Mouse (Mus musculus): ENCODE data around the gene Ppp1r8. TPM values are rescaled to one million over a fixed set of nuclear protein-coding genes. Genes with fewer than 3 reads are reported as not detected.
"Not testable (repeated sequence)": the region's sequence is repeated elsewhere in the genome, so short reads cannot be mapped to it uniquely, and the experiment has no call there.

The Ppp1r8 gene
- polyA plus RNA-seq, 1 experiment from 2014 or later: 119 TPM

DNA sequence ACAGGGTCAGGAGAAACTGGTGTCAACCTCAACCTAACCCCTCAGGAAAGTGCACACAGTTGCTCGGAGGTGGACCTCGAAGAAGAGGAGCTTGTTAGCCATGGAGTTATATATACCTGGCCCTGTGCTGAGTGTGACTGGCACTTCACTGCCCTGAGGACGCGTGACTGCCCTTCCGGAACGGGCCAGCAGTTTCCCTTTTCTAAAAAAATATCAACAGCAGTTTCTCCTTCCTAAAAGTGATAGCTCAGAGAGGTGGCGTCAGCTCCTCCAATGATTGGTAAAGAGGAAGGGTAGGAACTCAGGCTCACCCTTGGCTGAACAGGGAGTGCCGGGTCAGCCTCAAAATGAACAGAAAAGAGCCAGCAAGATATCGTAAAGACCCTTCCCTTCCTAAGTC lies 48.9 kb downstream of the Ppp1r8 start:
- Histone ChIP-seq H3K36me3 (ENCODE audit: control insufficient read depth, insufficient read depth, low read length) (no peaks in the 10 kb centered on the region), H3K9me3 (ENCODE audit: control insufficient read depth, low read length) (no peaks in the 10 kb centered on the region), H3K27me3 (ENCODE audit: control insufficient read depth, insufficient read depth, low read length) (peaks cover 3% of the 10 kb centered on the region; the same call in 1 of the 2 replicates), H3K9ac (ENCODE audit: low read length) (no peak overlapping the region), H3K27ac (ENCODE audit: low read depth, low read length) (no peak overlapping the region), H3K4me2 (no peak overlapping the region), H3K4me3 (ENCODE audit: low read depth, low read length) (no peak overlapping the region), H3K4me1 (ENCODE audit: control insufficient read depth, insufficient read depth, low read length) (no peaks in the 10 kb centered on the region)
- whole genome bisulfite sequencing: 86% methylated on average over 9 of the region's 9 CpGs
- no peak for ATAC-seq (ENCODE audit: low FRiP score)
- no peak for DNase-seq (ENCODE audit: low spot score, missing footprints)

GRCm38 (mm10) chr4:132793322-132794004 lies 49.5 kb downstream of the Ppp1r8 start:
- not testable (repeated sequence) for ATAC-seq (ENCODE audit: low FRiP score); H3K4me2 ChIP-seq; H3K4me1 ChIP-seq (ENCODE audit: control insufficient read depth, insufficient read depth, low read length); H3K27me3 ChIP-seq (ENCODE audit: control insufficient read depth, insufficient read depth, low read length); H3K9ac ChIP-seq (ENCODE audit: low read length); H3K27ac ChIP-seq (ENCODE audit: low read depth, low read length); H3K4me3 ChIP-seq (ENCODE audit: low read depth, low read length); H3K9me3 ChIP-seq (ENCODE audit: control insufficient read depth, low read length); H3K36me3 ChIP-seq (ENCODE audit: control insufficient read depth, insufficient read depth, low read length)
- WGBS: 94% methylated on average over 8 of the region's 9 CpGs
- peak; percentile 81 for DNase-seq (ENCODE audit: low spot score, missing footprints)

DNA sequence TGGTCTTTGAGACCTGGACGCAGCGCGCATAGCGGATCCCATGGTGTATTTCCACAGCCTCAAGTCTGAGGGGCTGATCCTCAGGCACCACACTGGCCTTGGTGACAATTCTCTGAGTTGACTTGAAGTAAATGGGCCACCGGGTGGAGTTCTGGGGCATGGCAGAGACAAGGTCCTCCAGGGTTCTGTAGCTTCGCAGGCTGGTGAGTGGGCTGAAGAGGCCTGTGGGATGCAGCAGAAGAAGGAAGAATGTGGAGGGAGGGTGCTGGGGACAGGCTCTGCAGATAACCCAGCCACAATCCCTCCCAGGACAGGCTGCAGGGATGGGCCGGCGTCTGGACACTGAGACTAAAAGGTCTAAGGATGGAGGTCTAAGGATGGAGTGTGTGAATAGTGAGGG lies 53.2 kb downstream of the Ppp1r8 start:
- WGBS: 92% methylated on average over 8 of the region's 8 CpGs
- no peak for ATAC-seq (ENCODE audit: low FRiP score)
- peak; percentile 61 for DNase-seq (ENCODE audit: low spot score, missing footprints)
- H3K4me1 ChIP-seq (ENCODE audit: control insufficient read depth, insufficient read depth, low read length): no peaks in the 10 kb centered on the region
- no peak overlapping the region for H3K4me2 ChIP-seq
- no peaks in the 10 kb centered on the region for H3K9me3 ChIP-seq (ENCODE audit: control insufficient read depth, low read length)
- H3K27me3 ChIP-seq (ENCODE audit: control insufficient read depth, insufficient read depth, low read length): no peaks in the 10 kb centered on the region
- no peak overlapping the region for H3K27ac ChIP-seq (ENCODE audit: low read depth, low read length)
- H3K4me3 ChIP-seq (ENCODE audit: low read depth, low read length): no peak overlapping the region
- no peak overlapping the region for H3K9ac ChIP-seq (ENCODE audit: low read length)
- H3K36me3 ChIP-seq (ENCODE audit: control insufficient read depth, insufficient read depth, low read length): no peaks in the 10 kb centered on the region

DNA sequence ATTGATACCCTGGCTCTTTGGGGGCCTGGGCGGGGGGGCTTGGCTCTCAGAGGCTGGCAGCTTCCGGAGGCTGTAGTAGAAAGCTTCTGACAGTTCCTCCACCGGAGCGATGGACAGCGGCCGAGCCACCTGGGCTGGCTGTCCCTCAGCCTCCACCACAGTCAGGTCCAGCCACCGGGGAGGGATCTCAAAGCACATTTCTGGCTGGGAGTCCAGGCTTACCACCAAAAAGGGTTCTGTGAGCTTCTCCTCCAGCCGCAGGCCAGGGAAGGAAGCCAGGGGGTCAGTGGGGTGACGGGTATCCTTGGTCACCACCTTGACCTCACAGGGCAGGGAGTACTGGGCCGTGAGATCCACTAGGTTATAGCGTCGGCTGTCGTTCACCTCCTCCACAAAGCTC lies 57.7 kb downstream of the Ppp1r8 start:
- no peak overlapping the region for H3K9ac ChIP-seq (ENCODE audit: low read length)
- H3K4me1 ChIP-seq (ENCODE audit: control insufficient read depth, insufficient read depth, low read length): no peaks in the 10 kb centered on the region
- ATAC-seq (ENCODE audit: low FRiP score): no peak
- DNase-seq (ENCODE audit: low spot score, missing footprints): peak; percentile 72
- H3K27me3 ChIP-seq (ENCODE audit: control insufficient read depth, insufficient read depth, low read length): no peaks in the 10 kb centered on the region
- no peak overlapping the region for H3K4me2 ChIP-seq
- no peak overlapping the region for H3K27ac ChIP-seq (ENCODE audit: low read depth, low read length)
- 94% methylated on average over 13 of the region's 13 CpGs for WGBS
- H3K4me3 ChIP-seq (ENCODE audit: low read depth, low read length): no peak overlapping the region
- H3K9me3 ChIP-seq (ENCODE audit: control insufficient read depth, low read length): no peaks in the 10 kb centered on the region
- H3K36me3 ChIP-seq (ENCODE audit: control insufficient read depth, insufficient read depth, low read length): no peaks in the 10 kb centered on the region

DNA sequence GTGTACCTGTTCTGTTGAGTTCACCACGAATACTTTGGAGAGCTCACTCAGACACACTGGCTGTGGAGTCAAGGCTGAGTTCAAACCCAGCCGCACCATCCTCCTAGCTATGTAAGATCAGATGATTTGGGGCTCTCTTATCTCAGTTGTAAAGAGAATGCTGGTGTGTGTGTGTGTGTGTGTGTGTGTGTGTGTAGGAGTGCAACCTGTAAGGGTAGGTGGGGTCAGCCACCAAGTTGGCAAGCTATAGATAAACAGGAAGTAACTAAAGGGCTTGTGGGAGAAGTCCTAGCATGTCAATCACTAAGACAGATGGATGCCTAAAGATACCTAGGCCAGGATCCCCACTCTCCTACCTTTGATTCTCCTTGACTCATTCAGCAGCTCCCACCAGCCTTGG lies 59.2 kb downstream of the Ppp1r8 start:
- DNase-seq (ENCODE audit: low spot score, missing footprints): no peak
- no peak overlapping the region for H3K4me3 ChIP-seq (ENCODE audit: low read depth, low read length)
- WGBS: 88% methylated on average over 2 of the region's 2 CpGs
- H3K9ac ChIP-seq (ENCODE audit: low read length): no peak overlapping the region
- ATAC-seq (ENCODE audit: low FRiP score): no peak
- H3K27me3 ChIP-seq (ENCODE audit: control insufficient read depth, insufficient read depth, low read length): no peaks in the 10 kb centered on the region
- peaks cover 7% of the 10 kb centered on the region; the same call in 1 of the 2 replicates for H3K36me3 ChIP-seq (ENCODE audit: control insufficient read depth, insufficient read depth, low read length)
- H3K27ac ChIP-seq (ENCODE audit: low read depth, low read length): no peak overlapping the region
- no peaks in the 10 kb centered on the region for H3K9me3 ChIP-seq (ENCODE audit: control insufficient read depth, low read length)
- H3K4me2 ChIP-seq: no peak overlapping the region
- H3K4me1 ChIP-seq (ENCODE audit: control insufficient read depth, insufficient read depth, low read length): no peaks in the 10 kb centered on the region

DNA sequence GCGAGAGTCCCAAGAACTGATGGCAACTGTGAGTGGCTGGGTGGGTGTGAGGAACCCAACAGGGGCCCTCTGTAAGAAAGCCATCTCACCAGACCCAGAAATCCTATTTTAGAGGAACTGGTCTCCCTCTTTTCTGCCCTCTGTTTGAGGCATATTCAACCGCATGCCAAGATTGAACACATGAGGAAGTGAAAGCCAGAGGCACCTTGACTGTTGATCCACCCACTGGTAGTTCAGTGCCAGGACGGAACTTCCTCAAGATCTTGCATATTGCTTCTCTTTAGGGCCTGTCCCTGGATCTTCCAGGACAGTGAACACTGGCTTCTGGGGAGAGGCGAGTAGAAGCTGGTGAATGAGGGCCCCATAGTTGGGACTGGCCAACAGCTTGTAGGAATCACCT lies 62.7 kb downstream of the Ppp1r8 start:
- H3K27ac ChIP-seq (ENCODE audit: low read depth, low read length): no peak overlapping the region
- no peaks in the 10 kb centered on the region for H3K4me1 ChIP-seq (ENCODE audit: control insufficient read depth, insufficient read depth, low read length)
- no peaks in the 10 kb centered on the region for H3K9me3 ChIP-seq (ENCODE audit: control insufficient read depth, low read length)
- no peak overlapping the region for H3K4me2 ChIP-seq
- no peak overlapping the region for H3K9ac ChIP-seq (ENCODE audit: low read length)
- peaks cover 23% of the 10 kb centered on the region for H3K36me3 ChIP-seq (ENCODE audit: control insufficient read depth, insufficient read depth, low read length)
- WGBS: 93% methylated on average over 4 of the region's 4 CpGs
- H3K27me3 ChIP-seq (ENCODE audit: control insufficient read depth, insufficient read depth, low read length): no peaks in the 10 kb centered on the region
- ATAC-seq (ENCODE audit: low FRiP score) (no peak), DNase-seq (ENCODE audit: low spot score, missing footprints) (peak; percentile 77)
- no peak overlapping the region for H3K4me3 ChIP-seq (ENCODE audit: low read depth, low read length)

DNA sequence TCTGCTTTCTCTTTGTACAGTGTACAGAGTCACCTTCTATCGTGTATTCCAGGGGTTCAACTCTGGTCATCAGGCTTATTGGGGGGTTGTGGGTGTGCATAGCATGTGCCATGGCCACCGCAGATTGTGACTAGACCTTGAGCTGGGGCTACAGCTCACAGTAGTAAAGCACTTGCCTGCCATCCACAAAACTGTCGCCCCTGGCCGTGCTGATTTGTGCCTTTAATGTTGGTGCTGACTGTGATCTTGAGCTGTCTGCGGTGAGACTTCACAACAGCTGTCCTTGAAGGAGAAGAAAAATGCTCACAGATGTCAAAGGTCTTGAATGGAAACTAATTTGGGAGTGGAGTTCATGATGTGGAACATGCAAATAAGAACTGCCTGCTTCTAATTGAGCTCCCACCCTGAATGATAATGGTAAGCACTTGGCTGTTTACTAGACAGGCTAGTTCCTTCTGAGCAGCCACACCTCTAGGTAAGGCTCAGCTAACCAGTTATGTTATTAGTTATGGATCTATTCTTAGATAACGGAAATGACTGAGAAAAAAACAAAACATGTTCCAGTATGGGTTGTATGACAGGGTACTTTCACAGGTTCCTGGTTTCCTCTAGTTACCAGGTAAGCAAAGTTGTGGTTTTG lies 64.3 kb downstream of the Ppp1r8 start:
- Histone ChIP-seq H3K4me2 (no peak overlapping the region), H3K4me3 (ENCODE audit: low read depth, low read length) (no peak overlapping the region), H3K9ac (ENCODE audit: low read length) (no peak overlapping the region), H3K36me3 (ENCODE audit: control insufficient read depth, insufficient read depth, low read length) (peaks cover 25% of the 10 kb centered on the region), H3K27me3 (ENCODE audit: control insufficient read depth, insufficient read depth, low read length) (no peaks in the 10 kb centered on the region), H3K9me3 (ENCODE audit: control insufficient read depth, low read length) (no peaks in the 10 kb centered on the region), H3K4me1 (ENCODE audit: control insufficient read depth, insufficient read depth, low read length) (no peaks in the 10 kb centered on the region), H3K27ac (ENCODE audit: low read depth, low read length) (no peak overlapping the region)
- WGBS: 92% methylated on average over 6 of the region's 6 CpGs
- ATAC-seq (ENCODE audit: low FRiP score) (no peak), DNase-seq (ENCODE audit: low spot score, missing footprints) (peak; percentile 23)

Other genes with a start within 250 kb of the Ppp1r8 start
- gene Eya3, start 204.2 kb downstream of the Ppp1r8 start, polyA plus RNA-seq (2014; fragmentation: Nextera tagmentation; extraction: Ambion mirVana): 26.4 and 26.8 TPM in 2 replicates
- gene Xkr8, start 110.6 kb downstream of the Ppp1r8 start, polyA plus RNA-seq (2014; fragmentation: Nextera tagmentation; extraction: Ambion mirVana): 3.5 and 4.5 TPM in 2 replicates
- gene Smpdl3b, start 85.9 kb downstream of the Ppp1r8 start, polyA plus RNA-seq (2014; fragmentation: Nextera tagmentation; extraction: Ambion mirVana): 2.1 and 2.4 TPM in 2 replicates
- 164 TPM in 2 replicates for gene Rpa2, start 74.8 kb downstream of the Ppp1r8 start, polyA plus RNA-seq (2014; fragmentation: Nextera tagmentation; extraction: Ambion mirVana)
- 1.1 TPM in 2 replicates for gene Themis2, start 46.8 kb downstream of the Ppp1r8 start, polyA plus RNA-seq (2014; fragmentation: Nextera tagmentation; extraction: Ambion mirVana)
- 96.4 and 99.8 TPM in 2 replicates for gene Stx12, start 41.3 kb upstream of the Ppp1r8 start, polyA plus RNA-seq (2014; fragmentation: Nextera tagmentation; extraction: Ambion mirVana)
- 30.1 and 31.7 TPM in 2 replicates for gene Fam76a, start 79.4 kb upstream of the Ppp1r8 start, polyA plus RNA-seq (2014; fragmentation: Nextera tagmentation; extraction: Ambion mirVana)
- not detected in 2 replicates for gene Fgr, start 130.9 kb upstream of the Ppp1r8 start, polyA plus RNA-seq (2014; fragmentation: Nextera tagmentation; extraction: Ambion mirVana)
- 4.9 and 5.3 TPM in 2 replicates for gene Ahdc1, start 168.1 kb upstream of the Ppp1r8 start, polyA plus RNA-seq (2014; fragmentation: Nextera tagmentation; extraction: Ambion mirVana)